Mouse (Mus musculus) left cerebral cortex, postnatal 14 days (tissue): ENCODE results near the gene Olfr355. TPM values are rescaled to one million over a fixed set of nuclear protein-coding genes. Genes with fewer than 3 reads are reported as not detected.

Experiments
- DNase-seq, 2 experiments: peaks; one replicate each; pipeline ENCODE4 v3.0.0; 2021 to 2022; ENCODE audit warnings: low spot score in 2 of 2, mixed read lengths in 1 of 2
- intact Hi-C: fragments of 180-260 bp; cut with DNase I; formaldehyde crosslinking; loops from one replicate; pipeline ENCODE4 v1.15.1; 2025
- long read RNA-seq, 2 experiments: library from polyadenylated mRNA; stranded (forward); transcript quantifications; one replicate each; pipeline ENCODE4 v2.0.0; 2021
- total RNA-seq, 2 experiments: library from RNA; stranded (reverse); gene quantifications; 2 replicates each; pipeline ENCODE4 v1.2.3; 2021

Olfr355 gene
- not detected for total RNA-seq
- long read RNA-seq, experiment 1 = 0 reads
- long read RNA-seq, experiment 2 = 0 reads

DNA sequence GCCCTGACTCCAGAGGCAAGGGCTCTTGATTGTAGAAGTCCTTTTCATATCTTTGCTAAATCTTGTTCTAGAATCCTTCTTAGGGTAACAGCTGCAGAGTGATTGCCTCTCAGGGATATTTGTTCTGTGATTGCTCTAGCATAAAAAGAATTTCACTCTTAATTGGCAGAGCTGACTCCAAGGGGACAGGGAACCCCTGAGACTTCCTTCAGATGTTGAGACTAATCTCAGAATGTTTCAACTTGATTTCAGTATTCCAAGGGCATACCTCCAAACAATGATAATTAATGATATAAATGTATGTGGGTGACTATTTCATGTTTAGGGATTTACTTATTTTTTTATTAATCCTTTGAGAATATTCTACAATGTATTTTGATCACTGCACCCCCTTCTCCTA is at the start of gene Olfr355:
Olfr355 (minus strand) TSS at position 101 of the 400 bp plus-strand sequence.
- DNase-seq = no peak
- intact Hi-C loops = no loop called here

DNA sequence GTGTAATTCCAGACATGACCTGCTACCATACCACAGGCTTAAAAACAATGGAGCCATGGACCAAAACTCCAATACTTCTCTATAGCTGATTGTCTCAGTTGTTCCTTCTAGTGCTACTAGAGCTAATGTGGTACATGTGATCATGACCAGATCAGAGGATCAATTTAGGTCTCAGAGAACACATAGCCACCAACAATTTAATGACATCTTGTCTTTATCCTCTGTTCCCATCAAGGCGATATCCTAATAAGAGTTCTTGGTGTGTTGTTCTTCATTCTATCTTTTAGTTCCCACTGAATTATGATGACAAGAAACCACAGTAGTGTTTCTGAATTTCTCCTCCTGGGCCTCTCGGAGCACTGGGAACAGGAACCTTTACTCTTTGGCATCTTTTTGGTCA is 8.1 kb upstream of the Olfr355 start, which contains the start of gene Olfr356:
Olfr356 (plus strand) TSS at position 301 of the 400 bp plus-strand sequence.
- intact Hi-C loops = no loop called here

DNA sequence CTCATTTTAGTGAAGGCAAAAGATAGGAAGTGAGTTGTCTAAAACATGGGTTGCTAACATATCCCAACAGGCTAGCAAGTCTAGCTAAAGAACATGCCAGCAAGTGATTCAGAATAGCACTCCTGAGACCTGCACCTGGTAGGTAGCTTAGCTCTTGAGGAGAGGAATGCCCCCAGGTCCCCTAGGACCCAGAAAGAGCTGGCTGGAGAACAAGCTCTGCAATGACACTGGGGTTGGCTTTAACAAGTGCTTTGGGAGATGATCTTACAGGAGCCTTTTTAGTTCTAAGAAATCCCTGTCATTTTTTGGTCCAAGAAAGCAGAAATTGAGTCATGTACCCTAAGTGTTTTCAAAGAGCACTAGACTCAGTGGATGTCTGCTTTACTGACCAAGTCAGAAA is 23.3 kb downstream of the Olfr355 start, which contains the start of gene Olfr354:
Olfr354 (plus strand) TSS at position 301 of the 400 bp plus-strand sequence.
- intact Hi-C loops = no loop called here
- no peak for DNase-seq

More for the DNA sequence above, 8.1 kb upstream of the Olfr355 start, which contains the start of gene Olfr356:
- DNase-seq = no peak

DNA sequence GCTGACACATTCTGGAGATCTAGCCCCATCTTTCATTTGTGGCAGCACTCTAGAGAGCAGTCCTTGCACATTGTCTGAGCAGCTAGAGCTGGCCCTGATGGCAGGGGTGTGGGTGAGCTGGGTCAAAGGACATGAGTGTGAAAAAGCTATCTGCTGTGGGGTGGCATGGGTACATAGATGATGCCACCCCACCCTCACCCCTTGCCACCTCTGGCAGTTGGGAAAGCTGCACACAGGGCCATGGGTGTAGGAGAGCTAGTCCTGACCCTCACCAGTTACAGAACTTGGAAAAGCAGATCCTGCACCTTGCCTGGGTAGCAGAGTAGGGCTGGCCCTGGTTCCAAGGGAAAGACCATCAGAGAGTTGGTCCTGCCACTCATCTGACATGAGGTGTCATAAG is 31.6 kb downstream of the Olfr355 start:
- no peak for DNase-seq
- intact Hi-C loops = no loop called here

DNA sequence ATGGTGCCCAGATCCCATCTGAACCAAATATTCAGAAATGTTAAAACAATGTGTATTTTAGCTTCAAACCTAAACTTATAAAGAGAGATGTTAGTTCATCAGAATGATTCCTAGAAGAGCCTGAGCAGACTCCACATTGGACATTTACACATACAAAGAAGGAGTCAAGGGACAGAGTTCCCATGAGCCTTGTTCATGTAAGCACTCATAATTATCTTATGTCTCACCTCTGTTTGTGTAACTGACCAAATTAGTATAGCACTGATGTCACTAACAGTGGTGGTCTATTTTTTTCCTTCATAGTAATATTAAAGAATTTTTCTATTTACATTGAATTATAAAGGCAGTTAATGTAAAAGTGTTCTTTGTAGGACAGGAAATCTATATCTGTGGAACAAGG is 35.9 kb downstream of the Olfr355 start, which contains the start of gene Olfr353:
Olfr353 (minus strand) TSS at position 101 of the 400 bp plus-strand sequence.
- DNase-seq = no peak
- intact Hi-C loops = no loop called here

Other genes with a start within 250 kb of the Olfr355 start
- gene Olfr346, start 243.1 kb downstream of the Olfr355 start, total RNA-seq = not detected
- not detected for gene Olfr347, start 197.0 kb downstream of the Olfr355 start, total RNA-seq
- not detected for gene Olfr348, start 144.6 kb downstream of the Olfr355 start, total RNA-seq
- not detected for gene Olfr50, start 138.4 kb downstream of the Olfr355 start, total RNA-seq
- gene Olfr3, start 111.9 kb downstream of the Olfr355 start, total RNA-seq = not detected
- not detected for gene Olfr350, start 82.6 kb downstream of the Olfr355 start, total RNA-seq
- not detected for gene Olfr351, start 66.2 kb downstream of the Olfr355 start, total RNA-seq
- gene Olfr352, start 60.4 kb downstream of the Olfr355 start, total RNA-seq = not detected
- gene Olfr353, start 36.0 kb downstream of the Olfr355 start, total RNA-seq = not detected
- under 1 TPM in 1 of 2 experiments, not detected in 1; 0.04 TPM for gene Olfr354, start 23.2 kb downstream of the Olfr355 start, total RNA-seq
- not detected for gene Olfr356, start 8.2 kb upstream of the Olfr355 start, total RNA-seq
- not detected for gene Olfr357, start 64.9 kb upstream of the Olfr355 start, total RNA-seq
- gene Olfr358, start 80.4 kb upstream of the Olfr355 start, total RNA-seq = not detected
- not detected for gene Olfr360, start 136.8 kb upstream of the Olfr355 start, total RNA-seq
- gene Olfr361, start 160.4 kb upstream of the Olfr355 start, total RNA-seq = not detected
- gene Olfr362, start 189.0 kb upstream of the Olfr355 start, total RNA-seq = not detected
- not detected for gene Olfr364-ps1, start 210.4 kb upstream of the Olfr355 start, total RNA-seq